Mouse (Mus musculus): ENCODE measurements around the gene Mas1. TPM values are rescaled to one million over a fixed set of nuclear protein-coding genes. Genes with fewer than 3 reads are reported as not detected.
A peak's percentile ranks its signal among the peaks of the same experiment; 100 is the strongest.

Gene Mas1
- polyA plus RNA-seq, 1 experiment from 2014 or later: 1.7 TPM

- 52% methylated on average over 11 of the region's 11 CpGs for WGBS
- Histone ChIP-seq H3K27ac (ENCODE audit: low read length) (peak overlapping the region; percentile 66), H3K4me3 (ENCODE audit: low read depth, low read length) (no peak overlapping the region), H3K9me3 (ENCODE audit: control insufficient read depth, low read depth, low read length) (peaks cover 10% of the 10 kb centered on the region; the same call in 1 of the 2 replicates), H3K27me3 (ENCODE audit: control insufficient read depth, insufficient read depth, low read length) (no peaks in the 10 kb centered on the region), H3K4me1 (ENCODE audit: control insufficient read depth, insufficient read depth, low read length) (peaks cover 59% of the 10 kb centered on the region), H3K9ac (replicated peaks; ENCODE audit: low read depth, low read length) (no peak overlapping the region), H3K36me3 (ENCODE audit: control insufficient read depth, insufficient read depth, low read length) (no peaks in the 10 kb centered on the region; the same call in 1 of the 2 replicates), H3K4me2 (replicated peaks; ENCODE audit: low read depth, low read length) (no peak overlapping the region)
- ATAC-seq (ENCODE audit: insufficient number of reproducible peaks, insufficient read depth, low FRiP score, low read depth): peak; percentile 69
Observed at GRCm38 (mm10) chr17:12792422-12793206, 75.3 kb downstream of the Mas1 start.

GRCm38 (mm10) chr17:12791420-12791819 lies 76.5 kb downstream of the Mas1 start:
- H3K4me3 ChIP-seq (ENCODE audit: low read depth, low read length): no peak overlapping the region
- no peaks in the 10 kb centered on the region for H3K36me3 ChIP-seq (ENCODE audit: control insufficient read depth, insufficient read depth, low read length)
- no peak overlapping the region for H3K9ac ChIP-seq (replicated peaks; ENCODE audit: low read depth, low read length)
- WGBS: 33% methylated on average over 4 of the region's 4 CpGs
- H3K27ac ChIP-seq (ENCODE audit: low read length): peak overlapping the region; percentile 94
- H3K27me3 ChIP-seq (ENCODE audit: control insufficient read depth, insufficient read depth, low read length): no peaks in the 10 kb centered on the region
- no peak overlapping the region for H3K4me2 ChIP-seq (replicated peaks; ENCODE audit: low read depth, low read length)
- ATAC-seq (ENCODE audit: insufficient number of reproducible peaks, insufficient read depth, low FRiP score, low read depth): peak; percentile 24; the same call in 1 of the 2 replicates
- peaks cover 10% of the 10 kb centered on the region; the same call in 1 of the 2 replicates for H3K9me3 ChIP-seq (ENCODE audit: control insufficient read depth, low read depth, low read length)
- peaks cover 59% of the 10 kb centered on the region for H3K4me1 ChIP-seq (ENCODE audit: control insufficient read depth, insufficient read depth, low read length)

GRCm38 (mm10) chr17:12791079-12791406 lies 76.9 kb downstream of the Mas1 start:
- WGBS: 36% methylated on average over 5 of the region's 5 CpGs

More at GRCm38 (mm10) chr17:12791079-12791406, 76.9 kb downstream of the Mas1 start:
- no peaks in the 10 kb centered on the region for H3K36me3 ChIP-seq (ENCODE audit: control insufficient read depth, insufficient read depth, low read length)
- H3K27ac ChIP-seq (ENCODE audit: low read length): peak overlapping the region; percentile 94
- no peak for ATAC-seq (ENCODE audit: insufficient number of reproducible peaks, insufficient read depth, low FRiP score, low read depth)
- H3K9me3 ChIP-seq (ENCODE audit: control insufficient read depth, low read depth, low read length): peaks cover 10% of the 10 kb centered on the region; the same call in 1 of the 2 replicates
- H3K27me3 ChIP-seq (ENCODE audit: control insufficient read depth, insufficient read depth, low read length): no peaks in the 10 kb centered on the region
- peaks cover 58% of the 10 kb centered on the region for H3K4me1 ChIP-seq (ENCODE audit: control insufficient read depth, insufficient read depth, low read length)
- no peak overlapping the region for H3K9ac ChIP-seq (replicated peaks; ENCODE audit: low read depth, low read length)
- H3K4me2 ChIP-seq (replicated peaks; ENCODE audit: low read depth, low read length): no peak overlapping the region
- no peak overlapping the region for H3K4me3 ChIP-seq (ENCODE audit: low read depth, low read length)

Small RNAs within 50 kb of the gene (microRNA-seq; reads per million reads assigned to microRNA genes)
- gene Gm24085: not detected

Other genes starting within 250 kb of the Mas1 start
- gene Slc22a1, start 192.3 kb downstream of the Mas1 start, polyA plus RNA-seq (2014; fragmentation: Nextera tagmentation; extraction: Ambion mirVana): 0.90 TPM in 1 of 2 replicates, not detected in the other
- gene Igf2r, start 98.5 kb downstream of the Mas1 start, polyA plus RNA-seq (2014; fragmentation: Nextera tagmentation; extraction: Ambion mirVana): 46.0 and 51.7 TPM in 2 replicates
- not detected in 2 replicates for gene Mrgprh, start 7.9 kb upstream of the Mas1 start, polyA plus RNA-seq (2014; fragmentation: Nextera tagmentation; extraction: Ambion mirVana)
- 1.5 and 2.9 TPM in 2 replicates for gene Pnldc1, start 42.1 kb upstream of the Mas1 start, polyA plus RNA-seq (2014; fragmentation: Nextera tagmentation; extraction: Ambion mirVana)
- gene Tcp1, start 47.6 kb upstream of the Mas1 start, polyA plus RNA-seq (2014; fragmentation: Nextera tagmentation; extraction: Ambion mirVana): 444 and 478 TPM in 2 replicates
- 140 and 152 TPM in 2 replicates for gene Mrpl18, start 48.2 kb upstream of the Mas1 start, polyA plus RNA-seq (2014; fragmentation: Nextera tagmentation; extraction: Ambion mirVana)
- gene Acat3, start 72.5 kb upstream of the Mas1 start, polyA plus RNA-seq (2014; fragmentation: Nextera tagmentation; extraction: Ambion mirVana): 1.4 and 2.4 TPM in 2 replicates
- gene Acat2, start 92.6 kb upstream of the Mas1 start, polyA plus RNA-seq (2014; fragmentation: Nextera tagmentation; extraction: Ambion mirVana): 90.8 and 97.7 TPM in 2 replicates
- 138 and 146 TPM in 2 replicates for gene Wtap, start 126.0 kb upstream of the Mas1 start, polyA plus RNA-seq (2014; fragmentation: Nextera tagmentation; extraction: Ambion mirVana)
- gene Sod2, start 138.7 kb upstream of the Mas1 start, polyA plus RNA-seq (2014; fragmentation: Nextera tagmentation; extraction: Ambion mirVana): 110 and 125 TPM in 2 replicates
- 0.20 TPM in 1 of 2 replicates, not detected in the other for gene Gpr31b, start 184.2 kb upstream of the Mas1 start, polyA plus RNA-seq (2014; fragmentation: Nextera tagmentation; extraction: Ambion mirVana)
- gene Tcp10b, start 193.0 kb upstream of the Mas1 start, polyA plus RNA-seq (2014; fragmentation: Nextera tagmentation; extraction: Ambion mirVana): 0.14 and 0.22 TPM in 2 replicates

Measured in stomach, embryonic 14.5 days (tissue).